Mouse (Mus musculus): ENCODE measurements around the gene Arhgap35. TPM values are rescaled to one million over a fixed set of nuclear protein-coding genes. Genes with fewer than 3 reads are reported as not detected.
"Not testable (repeated sequence)": the region's sequence is repeated elsewhere in the genome, so short reads cannot be mapped to it uniquely, and the experiment has no call there.

The Arhgap35 gene
- polyA plus RNA-seq, 1 experiment from 2014 or later, result 13.3 TPM

DNA sequence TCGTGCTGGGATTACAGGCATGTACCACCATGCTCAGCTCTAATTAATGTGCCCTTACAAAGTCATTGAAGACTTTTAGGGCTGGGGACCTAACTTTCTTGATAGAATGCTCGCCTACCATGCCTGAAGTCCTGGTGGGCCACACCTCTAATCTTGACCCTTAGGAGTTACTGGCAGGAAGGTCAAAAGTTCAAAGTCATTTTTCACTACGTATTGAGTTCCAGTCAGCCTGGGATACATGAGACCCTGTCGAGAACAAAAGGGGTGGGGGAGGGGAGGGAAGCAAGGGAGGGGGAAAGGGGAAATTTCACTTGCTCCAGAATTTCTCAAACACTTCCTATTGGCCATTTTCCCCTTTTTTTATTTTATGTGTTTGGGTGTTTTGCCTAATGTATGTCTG, 8.3 kb upstream of the Arhgap35 start:
- Histone ChIP-seq H3K9me3 (no peaks in the 10 kb centered on the region), H3K4me2 (no peak overlapping the region), H3K27me3 (replicated peaks) (no peaks in the 10 kb centered on the region; the same call in 1 of the 2 replicates), H3K36me3 (no peaks in the 10 kb centered on the region), H3K4me1 (peaks cover 16% of the 10 kb centered on the region), H3K27ac (replicated peaks) (no peak overlapping the region), H3K9ac (no peak overlapping the region), H3K4me3 (no peak overlapping the region)
- no peak for ATAC-seq (ENCODE audit: extremely low read depth, insufficient number of reproducible peaks, low FRiP score, low TSS enrichment)
- WGBS, result 56% methylated on average over 4 of the region's 4 CpGs

DNA sequence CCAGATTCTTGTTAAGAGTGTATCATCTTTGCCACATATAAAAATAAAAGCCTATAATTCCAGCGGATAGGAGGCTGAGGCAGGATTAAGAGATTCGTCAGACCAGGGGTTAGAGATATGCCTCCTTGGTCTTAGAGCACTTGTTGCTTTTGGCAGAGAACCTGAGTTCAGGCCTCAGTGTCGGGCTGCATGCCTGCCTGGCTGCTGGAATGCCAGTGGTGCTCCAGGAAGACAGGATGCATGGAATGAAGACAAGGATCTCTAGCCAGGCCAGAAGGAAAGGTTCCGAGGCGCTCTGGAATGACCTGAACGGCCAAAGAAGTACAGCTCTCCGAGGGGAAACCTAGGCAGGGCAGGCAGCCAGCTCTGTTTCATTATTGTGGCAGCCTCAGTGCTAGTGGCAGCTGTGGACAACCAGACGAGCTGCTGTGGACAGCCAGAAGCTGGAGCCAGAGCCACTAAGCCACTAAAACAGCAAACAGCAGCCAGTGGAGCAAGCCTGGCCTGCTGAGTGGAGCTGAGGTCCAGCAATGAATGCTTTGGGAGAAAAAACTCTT, 6.4 kb upstream of the Arhgap35 start:
- Histone ChIP-seq H3K4me3 (no peak overlapping the region), H3K9me3 (no peaks in the 10 kb centered on the region), H3K27me3 (replicated peaks) (no peaks in the 10 kb centered on the region; the same call in 1 of the 2 replicates), H3K27ac (replicated peaks) (peak overlapping the region; percentile 65), H3K36me3 (no peaks in the 10 kb centered on the region), H3K4me2 (no peak overlapping the region), H3K9ac (no peak overlapping the region), H3K4me1 (peaks cover 26% of the 10 kb centered on the region)
- WGBS, result 34% methylated on average over 8 of the region's 8 CpGs
- no peak for ATAC-seq (ENCODE audit: extremely low read depth, insufficient number of reproducible peaks, low FRiP score, low TSS enrichment)

DNA sequence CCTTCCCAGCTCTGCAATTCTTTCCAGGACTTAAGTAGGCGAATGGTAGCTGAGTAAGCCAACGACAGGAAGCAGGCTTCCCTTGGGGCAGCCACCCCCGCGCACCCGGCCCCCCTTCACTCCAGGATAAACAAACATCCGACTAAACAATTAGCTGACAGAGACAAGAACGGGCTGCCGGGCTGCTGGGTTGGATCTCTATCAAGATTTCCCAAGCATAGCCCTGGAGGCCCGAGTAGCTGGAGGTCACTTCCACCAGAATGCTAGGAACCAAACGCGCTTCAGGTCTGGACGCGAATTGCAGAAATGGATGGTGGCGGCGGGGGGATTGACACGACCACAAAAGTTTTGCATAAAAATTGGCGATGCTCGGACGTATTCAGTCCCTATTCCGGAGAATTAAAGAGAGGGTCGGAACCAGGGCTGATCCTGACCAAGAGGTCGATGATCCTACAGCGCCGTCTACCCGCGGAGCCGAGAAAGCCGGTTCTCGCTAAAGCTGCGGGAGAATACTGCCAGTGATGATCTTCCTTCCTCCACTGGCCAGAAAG, 3.9 kb upstream of the Arhgap35 start:
- Histone ChIP-seq H3K4me3 (peak overlapping the region; percentile 39), H3K27ac (replicated peaks) (peak overlapping the region; percentile 67), H3K27me3 (replicated peaks) (no peaks in the 10 kb centered on the region; the same call in 1 of the 2 replicates), H3K36me3 (no peaks in the 10 kb centered on the region), H3K4me1 (peaks cover 33% of the 10 kb centered on the region), H3K9ac (peak overlapping the region; percentile 48; the same call in 1 of the 2 replicates), H3K9me3 (no peaks in the 10 kb centered on the region), H3K4me2 (peak overlapping the region; percentile 62)
- WGBS, result 2% methylated on average over 30 of the region's 30 CpGs
- no peak for ATAC-seq (ENCODE audit: extremely low read depth, insufficient number of reproducible peaks, low FRiP score, low TSS enrichment)

DNA sequence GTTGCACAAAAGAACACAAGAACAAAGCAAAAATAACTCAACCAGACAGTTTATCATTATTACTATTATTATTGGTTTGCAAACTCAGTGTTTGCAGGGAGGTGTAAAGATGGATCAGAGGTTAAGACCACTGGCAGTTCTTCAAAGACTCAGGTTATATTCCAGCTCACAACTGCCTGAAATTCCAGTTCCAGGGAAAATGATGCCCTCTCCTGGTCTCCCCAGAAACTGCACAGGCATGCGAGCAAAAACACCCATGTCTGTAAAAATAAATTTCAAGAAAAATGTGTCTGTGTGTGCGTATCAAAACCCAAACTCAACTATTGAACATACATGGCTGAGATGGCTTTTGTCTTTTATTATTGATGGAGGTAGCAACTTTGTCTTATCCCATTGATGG, 2.3 kb upstream of the Arhgap35 start:
- Histone ChIP-seq H3K36me3 (0 out of 2 replicates have a peak, but pooled peaks cover 2% of the 10 kb centered on the region), H3K9ac (no peak overlapping the region), H3K4me3 (no peak overlapping the region), H3K4me1 (peaks cover 49% of the 10 kb centered on the region), H3K9me3 (no peaks in the 10 kb centered on the region), H3K27ac (replicated peaks) (no peak overlapping the region), H3K27me3 (replicated peaks) (no peaks in the 10 kb centered on the region; the same call in 1 of the 2 replicates), H3K4me2 (no peak overlapping the region)
- no peak for ATAC-seq (ENCODE audit: extremely low read depth, insufficient number of reproducible peaks, low FRiP score, low TSS enrichment)
- WGBS, result 17% methylated on average over 2 of the region's 2 CpGs

DNA sequence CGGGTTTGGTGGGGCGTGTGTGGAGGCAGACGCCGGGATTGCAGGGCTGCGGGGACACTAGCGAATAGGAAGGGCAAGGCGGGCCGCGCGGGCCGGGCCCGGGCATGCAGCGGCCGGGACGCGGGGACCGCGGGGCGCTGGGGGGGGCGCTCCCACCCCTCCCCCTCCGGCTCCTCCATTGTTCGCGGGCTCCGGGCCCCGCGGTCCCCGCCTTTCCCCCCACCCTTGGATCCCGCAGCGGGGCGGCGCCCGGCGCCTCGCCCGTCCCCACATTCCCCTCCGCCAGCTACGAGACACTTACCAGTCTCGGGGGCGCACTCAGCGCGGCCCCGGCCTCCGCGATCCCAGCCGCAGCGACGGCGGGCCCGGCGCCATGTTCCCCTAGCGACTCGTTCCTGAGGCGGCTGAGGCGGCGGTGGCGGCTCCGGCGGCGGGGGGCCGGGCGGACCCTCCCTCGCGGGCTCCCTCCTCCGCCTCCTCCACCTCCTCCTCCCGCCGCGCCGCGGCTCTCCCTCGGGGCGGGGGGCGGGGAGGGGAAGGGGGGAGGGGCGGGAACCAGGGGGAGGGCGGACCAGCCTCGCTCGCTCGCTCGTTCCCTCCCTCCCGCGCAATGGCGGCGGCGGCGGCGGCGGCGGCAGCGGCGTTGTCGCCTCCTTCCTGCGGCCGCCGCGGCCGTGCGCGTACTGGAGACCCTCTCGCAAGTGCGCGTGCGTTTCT, 464 bp downstream of the Arhgap35 start:
- peak overlapping the region; percentile 87 for H3K4me2 ChIP-seq
- H3K27me3 ChIP-seq (replicated peaks), result no peaks in the 10 kb centered on the region
- peak overlapping the region; percentile 99 for H3K9ac ChIP-seq
- peak overlapping the region; percentile 93 for H3K4me3 ChIP-seq
- peak overlapping the region; percentile 100 for H3K27ac ChIP-seq (replicated peaks)
- H3K4me1 ChIP-seq, result peaks cover 67% of the 10 kb centered on the region
- under 1% methylated on average over 55 of the region's 101 CpGs for WGBS
- ATAC-seq (ENCODE audit: extremely low read depth, insufficient number of reproducible peaks, low FRiP score, low TSS enrichment), result peak; percentile 26; the same call in 1 of the 2 replicates
- no peaks in the 10 kb centered on the region for H3K9me3 ChIP-seq
- H3K36me3 ChIP-seq, result 0 out of 2 replicates have a peak, but pooled peaks cover 2% of the 10 kb centered on the region

DNA sequence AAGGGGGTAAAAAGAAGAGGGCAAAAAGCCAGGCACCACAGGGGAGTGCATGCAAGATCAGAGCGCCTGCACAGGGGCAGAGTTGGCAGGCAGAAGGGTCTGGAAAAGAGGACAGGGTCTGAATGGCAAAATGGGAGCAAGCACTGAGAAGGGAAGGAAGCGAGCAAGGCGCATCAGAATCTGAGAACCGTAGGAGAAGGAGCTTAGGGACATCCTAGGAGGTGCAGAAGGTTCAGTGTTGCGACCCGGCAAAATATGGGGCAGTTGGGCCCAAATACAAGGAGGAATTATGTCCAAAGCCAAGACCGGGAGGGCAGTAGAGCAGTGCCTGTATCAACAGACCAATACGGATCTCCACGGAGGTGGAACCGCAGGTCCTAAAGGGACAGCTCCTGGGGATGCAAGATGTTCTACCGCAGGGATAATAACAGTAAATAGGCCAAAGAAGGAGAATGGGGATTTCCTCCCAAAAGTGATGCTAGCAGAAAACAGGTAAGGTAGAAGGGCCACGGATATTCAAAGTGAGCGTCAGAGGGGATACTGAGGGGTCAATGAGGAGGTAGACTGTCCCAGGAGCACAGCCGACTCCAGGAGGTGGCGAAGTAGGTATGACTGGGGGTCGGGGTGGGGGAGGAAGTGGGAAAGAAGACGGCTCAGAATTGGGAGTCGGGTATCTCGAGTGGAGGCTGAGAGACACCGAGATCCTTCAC, 1.2 kb downstream of the Arhgap35 start:
- Histone ChIP-seq H3K27me3 (replicated peaks) (no peaks in the 10 kb centered on the region), H3K9me3 (no peaks in the 10 kb centered on the region), H3K4me1 (peaks cover 68% of the 10 kb centered on the region), H3K4me3 (peak overlapping the region; percentile 93), H3K9ac (peak overlapping the region; percentile 99), H3K36me3 (0 out of 2 replicates have a peak, but pooled peaks cover 3% of the 10 kb centered on the region), H3K27ac (replicated peaks) (peak overlapping the region; percentile 100), H3K4me2 (peak overlapping the region; percentile 87)
- ATAC-seq (ENCODE audit: extremely low read depth, insufficient number of reproducible peaks, low FRiP score, low TSS enrichment), result no peak
- 2% methylated on average over 20 of the region's 20 CpGs for WGBS

DNA sequence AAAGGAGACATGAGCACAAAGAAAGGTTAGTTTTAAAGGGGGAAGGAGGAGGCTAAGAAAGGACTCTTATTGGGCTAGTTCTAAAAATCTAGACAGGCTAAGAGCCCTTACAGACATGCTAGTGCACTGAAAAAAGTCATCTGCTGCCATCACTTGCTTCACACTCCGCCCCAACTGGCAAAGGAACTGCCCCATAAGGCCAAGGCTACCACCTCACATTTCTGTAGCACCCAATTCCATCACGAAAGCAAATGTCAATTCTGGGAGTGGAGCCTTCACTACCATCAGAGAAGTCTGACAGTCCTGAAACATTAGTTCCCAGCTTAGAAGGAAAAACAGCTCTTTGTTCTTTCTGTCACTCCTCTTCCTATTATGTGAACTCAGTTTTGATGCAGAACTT, 4.4 kb downstream of the Arhgap35 start:
- no peaks in the 10 kb centered on the region for H3K27me3 ChIP-seq (replicated peaks)
- no peak for ATAC-seq (ENCODE audit: extremely low read depth, insufficient number of reproducible peaks, low FRiP score, low TSS enrichment)
- no peaks in the 10 kb centered on the region for H3K9me3 ChIP-seq
- peaks cover 47% of the 10 kb centered on the region for H3K4me1 ChIP-seq
- 68% methylated on average over 2 of the region's 2 CpGs for WGBS
- no peak overlapping the region for H3K4me3 ChIP-seq
- no peak overlapping the region for H3K4me2 ChIP-seq
- H3K36me3 ChIP-seq, result 0 out of 2 replicates have a peak, but pooled peaks cover 6% of the 10 kb centered on the region
- H3K27ac ChIP-seq (replicated peaks), result no peak overlapping the region
- H3K9ac ChIP-seq, result peak overlapping the region; percentile 19; the same call in 1 of the 2 replicates

DNA sequence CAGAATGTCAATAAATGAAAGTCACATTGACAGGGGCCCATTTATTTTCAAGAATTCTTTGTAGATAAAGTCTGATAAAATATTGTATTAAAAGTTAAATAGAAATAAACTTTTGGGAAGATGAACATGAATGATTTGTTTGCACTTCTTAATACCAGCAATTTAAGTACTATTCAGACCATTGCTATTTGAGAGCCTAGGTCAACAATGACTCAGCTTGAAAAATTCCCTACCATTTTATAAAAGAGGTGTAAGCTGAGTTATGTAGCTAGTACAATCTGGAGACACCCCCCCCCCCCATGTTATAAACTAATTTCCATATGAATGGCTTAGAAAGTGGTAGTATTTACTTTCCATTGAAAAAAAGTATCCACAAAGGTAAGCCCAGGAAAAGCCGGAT, 5.8 kb downstream of the Arhgap35 start:
- H3K36me3 ChIP-seq, result peaks cover 8% of the 10 kb centered on the region
- H3K9me3 ChIP-seq, result 0 out of 2 replicates have a peak, but pooled peaks cover 1% of the 10 kb centered on the region
- no peak overlapping the region for H3K9ac ChIP-seq
- H3K4me2 ChIP-seq, result no peak overlapping the region
- H3K27ac ChIP-seq (replicated peaks), result no peak overlapping the region
- H3K27me3 ChIP-seq (replicated peaks), result no peaks in the 10 kb centered on the region
- no peak overlapping the region for H3K4me3 ChIP-seq
- WGBS, result 81% methylated on average over 1 of the region's 1 CpGs
- peaks cover 47% of the 10 kb centered on the region for H3K4me1 ChIP-seq
- ATAC-seq (ENCODE audit: extremely low read depth, insufficient number of reproducible peaks, low FRiP score, low TSS enrichment), result no peak

DNA sequence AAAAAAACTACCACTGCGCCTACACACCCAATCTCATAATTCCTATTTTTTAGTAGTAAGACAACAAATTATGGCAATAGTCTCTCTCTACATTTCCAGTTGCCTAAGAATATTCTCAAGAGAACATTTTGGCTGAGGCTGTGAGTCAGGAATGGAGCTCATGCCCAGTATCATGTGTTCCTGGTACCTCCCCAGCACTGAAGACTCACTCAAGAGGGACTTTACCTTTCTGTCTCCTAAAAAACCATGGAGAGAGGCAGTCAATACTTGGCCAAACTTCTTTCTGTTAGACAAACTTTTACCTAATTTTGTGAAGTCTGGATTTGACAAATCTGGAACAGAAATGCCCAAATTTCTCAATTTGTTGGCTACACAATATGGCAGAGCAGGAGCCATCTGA, 6.7 kb downstream of the Arhgap35 start:
- 88% methylated on average over 1 of the region's 1 CpGs for WGBS
- Histone ChIP-seq H3K27ac (replicated peaks) (no peak overlapping the region), H3K4me2 (no peak overlapping the region), H3K27me3 (replicated peaks) (no peaks in the 10 kb centered on the region), H3K9me3 (0 out of 2 replicates have a peak, but pooled peaks cover 5% of the 10 kb centered on the region), H3K36me3 (peaks cover 13% of the 10 kb centered on the region), H3K4me3 (no peak overlapping the region), H3K4me1 (peaks cover 45% of the 10 kb centered on the region), H3K9ac (no peak overlapping the region)
- no peak for ATAC-seq (ENCODE audit: extremely low read depth, insufficient number of reproducible peaks, low FRiP score, low TSS enrichment)

DNA sequence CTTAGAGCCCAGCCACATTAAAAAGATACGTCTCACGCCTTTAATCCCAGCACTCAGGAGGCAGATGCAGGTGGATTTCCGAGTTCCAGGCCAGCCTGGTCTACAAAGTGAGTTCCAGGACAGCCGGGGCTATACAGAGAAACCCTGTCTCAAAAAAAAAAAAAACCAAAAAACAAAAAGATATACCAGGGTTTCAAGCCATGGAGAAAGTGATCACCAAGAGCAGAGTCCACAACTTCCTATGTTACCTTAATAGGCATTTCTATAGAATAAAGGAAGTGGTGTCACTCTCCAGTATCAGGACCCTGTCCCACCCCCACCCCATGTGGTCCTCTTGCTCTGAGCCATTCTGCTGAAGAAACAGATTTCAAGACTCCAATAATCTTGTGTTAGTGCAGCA, 8.0 kb downstream of the Arhgap35 start:
- H3K9me3 ChIP-seq; H3K9ac ChIP-seq; H3K4me2 ChIP-seq; H3K27me3 ChIP-seq (replicated peaks); H3K27ac ChIP-seq (replicated peaks); H3K4me3 ChIP-seq; ATAC-seq (ENCODE audit: extremely low read depth, insufficient number of reproducible peaks, low FRiP score, low TSS enrichment): not testable (repeated sequence)
- 90% methylated on average over 4 of the region's 4 CpGs for WGBS
- H3K4me1 ChIP-seq, result peaks cover 45% of the 10 kb centered on the region
- H3K36me3 ChIP-seq, result peaks cover 11% of the 10 kb centered on the region

DNA sequence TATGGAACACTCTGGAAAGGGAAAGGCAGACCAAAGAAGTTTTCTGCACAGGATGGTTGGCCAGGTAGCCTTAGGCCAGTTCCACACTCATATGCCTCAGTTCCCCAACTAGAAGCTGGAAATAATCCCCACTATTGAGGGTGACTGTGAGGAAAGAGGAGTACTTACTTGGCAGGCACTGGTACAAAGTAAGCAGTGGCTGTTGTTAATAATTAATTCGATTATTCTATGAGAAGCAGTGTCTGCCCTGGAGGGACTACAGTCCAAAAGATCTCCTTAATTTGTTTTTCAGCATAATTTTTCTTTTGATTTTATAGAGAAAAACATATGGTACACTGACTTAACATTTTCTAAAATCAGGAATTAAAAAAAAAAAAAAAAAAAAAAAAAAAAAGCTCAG, 10.7 kb downstream of the Arhgap35 start:
- H3K27ac ChIP-seq (replicated peaks), result no peak overlapping the region
- no peaks in the 10 kb centered on the region for H3K27me3 ChIP-seq (replicated peaks)
- H3K9ac ChIP-seq, result no peak overlapping the region
- 0 out of 2 replicates have a peak, but pooled peaks cover 5% of the 10 kb centered on the region for H3K9me3 ChIP-seq
- no peak for ATAC-seq (ENCODE audit: extremely low read depth, insufficient number of reproducible peaks, low FRiP score, low TSS enrichment)
- peaks cover 44% of the 10 kb centered on the region for H3K4me1 ChIP-seq
- H3K4me3 ChIP-seq, result no peak overlapping the region
- H3K4me2 ChIP-seq, result no peak overlapping the region
- WGBS, result 87% methylated on average over 1 of the region's 1 CpGs
- peaks cover 11% of the 10 kb centered on the region for H3K36me3 ChIP-seq

Measured in heart, embryonic 13.5 days (tissue).